Mouse (Mus musculus): ENCODE data around the gene Lgals3.

Gene Lgals3

GRCm38 (mm10) chr14:47432987-47433386 lies 65.4 kb downstream of the Lgals3 start:
- DNase-seq = no peak

Measured in spleen, adult 18-20 months (tissue).